Mouse (Mus musculus): ENCODE results near the gene Txnrd1. TPM values are rescaled to one million over a fixed set of nuclear protein-coding genes. Genes with fewer than 3 reads are reported as not detected.

The Txnrd1 gene
- polyA plus RNA-seq, 1 experiment from 2014 or later, result 124 TPM

DNA sequence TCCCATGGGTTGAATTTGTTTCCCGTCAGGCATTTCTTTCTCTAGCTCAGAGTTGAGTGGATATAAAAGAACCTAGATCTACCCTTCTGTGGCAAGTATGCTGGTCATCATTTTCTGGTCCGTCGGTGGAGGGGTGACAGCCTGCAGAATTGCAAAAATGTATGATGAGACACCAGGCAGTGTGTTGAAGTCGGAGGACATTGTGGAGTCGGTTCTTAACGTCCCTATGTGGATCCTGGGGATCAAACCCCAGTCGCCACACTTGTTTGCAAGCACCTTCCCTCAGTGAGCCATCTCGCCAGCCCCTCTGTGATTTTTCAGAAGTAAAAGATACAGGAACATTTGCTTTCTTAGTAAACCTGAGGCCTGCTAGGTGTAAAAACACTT, 27.2 kb downstream of the Txnrd1 start:
- ChIA-PET POLR2A (interaction anchor here (1.1 to 1.6 kb wide), 2 partner anchors 23 to 66 kb away, joined by 3 to 4 read pairs; no protein-coding TSS in a partner anchor), CTCF (interaction anchor here (1.2 to 4.2 kb wide), 3 partner anchors 12 to 47 kb away, joined by 3 to 15 read pairs (median 8); no protein-coding TSS in a partner anchor)
- ATAC-seq (no peak), DNase-seq (ENCODE audit: low read depth, low spot score) (no peak)
- in situ Hi-C loops (cut with MboI; ENCODE audit: low pct_unique_long_range_greater_than_20kb), result no loop called here
- no peak for TF ChIP-seq CTCF (IDR thresholded peaks at IDR 0.05)
- H3K27me3 ChIP-seq, result no peaks in the 10 kb centered on the region

GRCm38 (mm10) chr10:82863106-82863680, 29.4 kb downstream of the Txnrd1 start:
- TF ChIP-seq CTCF (IDR thresholded peaks at IDR 0.05), result no peak
- in situ Hi-C loops (cut with MboI; ENCODE audit: low pct_unique_long_range_greater_than_20kb), result no loop called here
- ATAC-seq, result no peak

DNA sequence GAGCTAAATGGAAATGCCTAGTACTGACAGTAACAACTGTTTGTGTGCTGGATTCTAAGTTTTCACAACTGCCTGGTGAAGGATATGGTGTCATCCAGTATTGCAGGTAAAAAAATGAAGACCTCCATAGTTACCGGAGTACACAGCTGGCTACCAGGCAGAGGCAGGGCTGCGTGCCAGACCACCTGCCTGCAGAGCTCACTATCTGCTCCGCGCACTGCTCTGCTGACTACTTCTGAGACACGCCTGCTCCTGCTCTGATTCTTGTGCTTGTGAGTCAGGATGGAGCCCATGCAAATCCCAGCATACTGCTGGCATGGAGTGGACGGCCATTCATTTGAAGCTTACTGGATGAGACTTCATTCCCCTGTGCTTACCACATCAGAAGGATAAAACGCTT, 30.1 kb downstream of the Txnrd1 start:
- no peak for ATAC-seq
- TF ChIP-seq CTCF (IDR thresholded peaks at IDR 0.05), result no peak
- no peak for DNase-seq (ENCODE audit: low read depth, low spot score)
- ChIA-PET POLR2A (interaction anchor here (0.5 to 2.1 kb wide), 4 partner anchors 14 to 498 kb away, joined by 3 to 15 read pairs (median 4); no protein-coding TSS in a partner anchor), CTCF (interaction anchor here (0.8 to 1.7 kb wide), 5 partner anchors 9 to 37 kb away, joined by 3 to 6 read pairs (median 4); no protein-coding TSS in a partner anchor)
- in situ Hi-C loops (cut with MboI; ENCODE audit: low pct_unique_long_range_greater_than_20kb), result no loop called here
- H3K27me3 ChIP-seq, result no peaks in the 10 kb centered on the region

More at GRCm38 (mm10) chr10:82863106-82863680, 29.4 kb downstream of the Txnrd1 start:
- POLR2A ChIA-PET, result interaction anchor here (1.0 to 2.1 kb wide), 2 partner anchors 19 to 50 kb away, joined by 5 to 15 read pairs; no protein-coding TSS in a partner anchor
- H3K27me3 ChIP-seq, result no peaks in the 10 kb centered on the region
- CTCF ChIA-PET, result interaction anchor here (0.8 to 1.7 kb wide), 4 partner anchors 10 to 38 kb away, joined by 3 to 6 read pairs (median 4); no protein-coding TSS in a partner anchor
- peak; percentile 75 for DNase-seq (ENCODE audit: low read depth, low spot score)

DNA sequence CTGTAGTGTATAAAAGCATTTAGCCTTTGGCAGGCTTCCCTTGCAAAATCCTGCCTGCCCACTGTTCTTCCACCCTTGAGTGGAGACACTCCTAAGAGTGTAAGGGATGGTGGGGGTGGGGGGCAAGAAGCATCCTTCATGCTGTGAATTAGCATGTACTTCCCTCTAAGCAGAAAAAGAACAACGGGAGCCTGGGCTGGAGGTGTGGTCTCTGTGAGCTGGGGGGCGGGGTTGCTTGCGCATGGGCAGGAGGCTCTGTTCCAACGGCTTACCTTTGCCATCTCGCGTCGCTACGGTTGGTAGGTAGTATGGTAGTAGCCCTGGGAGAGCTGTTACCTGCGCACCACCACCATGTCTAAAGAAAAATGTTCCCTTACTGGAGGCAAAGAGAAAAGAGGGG, 32.6 kb downstream of the Txnrd1 start, which contains the start of gene Eid3:
Gene Eid3, plus strand, starts transcription at position 271 of the 400 bp plus-strand sequence.
- ATAC-seq (no peak), DNase-seq (ENCODE audit: low read depth, low spot score) (no peak)
- POLR2A ChIA-PET, result interaction anchor here (1.7 kb wide), 1 partner anchor 13 kb away, joined by 5 read pairs; no protein-coding TSS in a partner anchor
- TF ChIP-seq CTCF (IDR thresholded peaks at IDR 0.05), result no peak
- in situ Hi-C loops (cut with MboI; ENCODE audit: low pct_unique_long_range_greater_than_20kb), result no loop called here
- no peaks in the 10 kb centered on the region for H3K27me3 ChIP-seq
- CTCF ChIA-PET, result interaction anchor here (1.3 kb wide), 2 partner anchors 53 to 57 kb away, joined by 3 to 4 read pairs; no protein-coding TSS in a partner anchor

DNA sequence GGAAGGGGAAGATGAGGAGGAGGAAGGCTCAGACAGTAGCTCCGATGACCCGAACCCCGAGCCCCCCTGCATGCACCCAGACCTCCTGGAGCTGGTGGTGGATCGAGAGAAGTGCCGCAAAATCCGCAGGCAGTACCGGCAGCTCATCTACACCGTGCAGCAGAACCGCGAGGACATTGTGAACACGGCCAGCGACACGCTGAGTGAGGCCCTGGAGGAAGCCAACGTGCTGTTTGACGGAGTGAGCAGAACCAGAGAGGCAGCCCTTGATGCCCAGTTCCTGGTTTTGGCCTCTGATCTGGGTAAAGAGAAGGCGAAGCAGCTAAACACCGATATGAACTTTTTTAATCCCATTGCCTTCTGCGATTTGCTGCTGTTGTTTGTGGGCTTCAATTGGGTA, 33.1 kb downstream of the Txnrd1 start:
- CTCF ChIA-PET, result interaction anchor here (1.3 kb wide), 2 partner anchors 53 to 57 kb away, joined by 3 to 4 read pairs; no protein-coding TSS in a partner anchor
- DNase-seq (ENCODE audit: low read depth, low spot score) (no peak), ATAC-seq (no peak)
- no peaks in the 10 kb centered on the region for H3K27me3 ChIP-seq
- in situ Hi-C loops (cut with MboI; ENCODE audit: low pct_unique_long_range_greater_than_20kb), result no loop called here
- no peak for TF ChIP-seq CTCF (IDR thresholded peaks at IDR 0.05)
- POLR2A ChIA-PET, result interaction anchor here (1.7 kb wide), 1 partner anchor 13 kb away, joined by 5 read pairs; no protein-coding TSS in a partner anchor

- CTCF ChIA-PET, result no interaction called here
- TF ChIP-seq CTCF (IDR thresholded peaks at IDR 0.05), result no peak
- in situ Hi-C loops (cut with MboI; ENCODE audit: low pct_unique_long_range_greater_than_20kb), result no loop called here
- DNase-seq (ENCODE audit: low read depth, low spot score) (no peak), ATAC-seq (no peak)
- POLR2A ChIA-PET, result no interaction called here
- no peaks in the 10 kb centered on the region for H3K27me3 ChIP-seq
Observed at GRCm38 (mm10) chr10:82868418-82869086, 34.8 kb downstream of the Txnrd1 start.

- no peak for TF ChIP-seq CTCF (IDR thresholded peaks at IDR 0.05)
- POLR2A ChIA-PET, result no interaction called here
- no peaks in the 10 kb centered on the region for H3K27me3 ChIP-seq
- CTCF ChIA-PET, result interaction anchor here (1.3 kb wide), 1 partner anchor 21 kb away, joined by 4 read pairs; no protein-coding TSS in a partner anchor
- ATAC-seq, result no peak
- DNase-seq (ENCODE audit: low read depth, low spot score), result no peak
- in situ Hi-C loops (cut with MboI; ENCODE audit: low pct_unique_long_range_greater_than_20kb), result no loop called here
Observed at GRCm38 (mm10) chr10:82875446-82875845, 41.7 kb downstream of the Txnrd1 start.

GRCm38 (mm10) chr10:82876076-82876796, 42.5 kb downstream of the Txnrd1 start:
- in situ Hi-C loops (cut with MboI; ENCODE audit: low pct_unique_long_range_greater_than_20kb), result no loop called here
- POLR2A ChIA-PET, result no interaction called here
- CTCF ChIA-PET, result interaction anchor here (1.3 to 1.5 kb wide), 3 partner anchors 13 to 64 kb away, joined by 4 read pairs; no protein-coding TSS in a partner anchor
- H3K27me3 ChIP-seq, result no peaks in the 10 kb centered on the region
- no peak for ATAC-seq
- TF ChIP-seq CTCF (IDR thresholded peaks at IDR 0.05), result no peak
- no peak for DNase-seq (ENCODE audit: low read depth, low spot score)

DNA sequence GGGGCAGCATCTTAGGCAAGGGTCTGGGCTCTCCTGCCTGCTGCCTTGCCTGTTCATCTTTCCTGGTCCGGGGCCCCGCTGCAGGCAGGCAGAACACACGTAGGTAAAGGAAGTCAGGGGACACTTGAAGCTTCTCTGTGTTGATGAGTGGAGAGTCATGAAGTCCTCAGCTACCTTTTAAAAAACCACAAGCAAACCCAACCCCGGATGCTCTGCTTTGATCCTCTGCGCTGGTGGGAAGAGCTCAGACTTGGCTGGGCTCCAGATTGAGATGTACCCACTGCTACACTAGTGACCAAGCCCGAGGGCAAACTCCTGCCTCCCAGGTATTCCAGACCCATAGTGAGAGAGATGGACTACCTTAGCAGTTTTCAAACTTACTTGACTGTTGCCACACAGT, 53.6 kb downstream of the Txnrd1 start:
- TF ChIP-seq CTCF (IDR thresholded peaks at IDR 0.05), result no peak
- in situ Hi-C loops (cut with MboI; ENCODE audit: low pct_unique_long_range_greater_than_20kb), result no loop called here
- DNase-seq (ENCODE audit: low read depth, low spot score), result no peak
- ATAC-seq, result no peak
- POLR2A ChIA-PET, result no interaction called here
- H3K27me3 ChIP-seq, result no peaks in the 10 kb centered on the region
- CTCF ChIA-PET, result no interaction called here

DNA sequence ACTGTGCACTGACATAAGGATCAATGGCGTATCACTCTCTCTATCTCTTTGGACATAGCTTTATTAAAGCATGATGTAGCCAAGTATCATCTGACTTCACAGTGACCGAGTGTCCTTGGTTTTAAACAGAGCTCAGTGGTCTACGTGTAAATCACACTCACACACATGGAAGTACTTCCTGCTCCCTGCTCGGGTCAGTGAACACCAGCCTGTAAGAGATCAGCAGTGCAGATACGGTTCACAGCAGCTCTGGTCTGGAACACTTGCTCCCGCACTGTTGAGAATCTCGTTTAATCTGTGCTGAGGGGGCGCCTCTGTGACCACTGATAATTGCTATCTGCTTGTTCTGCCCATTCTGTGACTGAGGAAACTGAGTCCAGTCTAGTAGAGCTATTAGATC, 54.8 kb downstream of the Txnrd1 start:
- no peak for DNase-seq (ENCODE audit: low read depth, low spot score)
- ChIA-PET POLR2A (no interaction called here), CTCF (no interaction called here)
- no peak for TF ChIP-seq CTCF (IDR thresholded peaks at IDR 0.05)
- H3K27me3 ChIP-seq, result no peaks in the 10 kb centered on the region
- no peak for ATAC-seq
- in situ Hi-C loops (cut with MboI; ENCODE audit: low pct_unique_long_range_greater_than_20kb), result no loop called here

Measured in Patski (cell line).